Mouse (Mus musculus): ENCODE measurements around the gene Lama5. TPM values are rescaled to one million over a fixed set of nuclear protein-coding genes. Genes with fewer than 3 reads are reported as not detected.
"Not testable (repeated sequence)": the region's sequence is repeated elsewhere in the genome, so short reads cannot be mapped to it uniquely, and the experiment has no call there.

Lama5 gene
- polyA plus RNA-seq, 1 experiment from 2014 or later, result 2.0 TPM

- ATAC-seq (ENCODE audit: low read depth), result no peak
Measured at GRCm38 (mm10) chr2:180262891-180263290, 37.2 kb upstream of the Lama5 start.

GRCm38 (mm10) chr2:180262441-180262840 lies 36.8 kb upstream of the Lama5 start:
- Histone ChIP-seq H3K36me3 (ENCODE audit: control insufficient read depth, insufficient read depth) (peaks cover 9% of the 10 kb centered on the region), H3K4me3 (ENCODE audit: low read depth, low read length) (no peak overlapping the region), H3K9me3 (replicated peaks; ENCODE audit: control insufficient read depth, low read length) (no peaks in the 10 kb centered on the region), H3K27me3 (ENCODE audit: control insufficient read depth, insufficient read depth, low read depth, low read length) (no peaks in the 10 kb centered on the region), H3K9ac (ENCODE audit: low read depth, low read length) (no peak overlapping the region), H3K27ac (ENCODE audit: low read length) (no peak overlapping the region), H3K4me1 (ENCODE audit: control insufficient read depth, low read depth, low read length) (peaks cover 8% of the 10 kb centered on the region), H3K4me2 (ENCODE audit: low read depth, low read length) (no peak overlapping the region)
- 55% methylated on average over 3 of the region's 3 CpGs for WGBS (ENCODE audit: insufficient replicate concordance)
- no peak for ATAC-seq (ENCODE audit: low read depth)

More at GRCm38 (mm10) chr2:180262891-180263290, 37.2 kb upstream of the Lama5 start:
- Histone ChIP-seq H3K36me3 (ENCODE audit: control insufficient read depth, insufficient read depth) (peaks cover 9% of the 10 kb centered on the region), H3K4me2 (ENCODE audit: low read depth, low read length) (no peak overlapping the region), H3K9me3 (replicated peaks; ENCODE audit: control insufficient read depth, low read length) (no peaks in the 10 kb centered on the region), H3K27me3 (ENCODE audit: control insufficient read depth, insufficient read depth, low read depth, low read length) (no peaks in the 10 kb centered on the region), H3K4me1 (ENCODE audit: control insufficient read depth, low read depth, low read length) (peaks cover 6% of the 10 kb centered on the region), H3K27ac (ENCODE audit: low read length) (no peak overlapping the region), H3K4me3 (ENCODE audit: low read depth, low read length) (no peak overlapping the region), H3K9ac (ENCODE audit: low read depth, low read length) (no peak overlapping the region)
- WGBS (ENCODE audit: insufficient replicate concordance), result 73% methylated on average over 10 of the region's 10 CpGs

- Histone ChIP-seq H3K4me2 (ENCODE audit: low read depth, low read length) (no peak overlapping the region), H3K36me3 (ENCODE audit: control insufficient read depth, insufficient read depth) (peaks cover 9% of the 10 kb centered on the region), H3K9me3 (replicated peaks; ENCODE audit: control insufficient read depth, low read length) (no peaks in the 10 kb centered on the region), H3K27ac (ENCODE audit: low read length) (no peak overlapping the region), H3K4me1 (ENCODE audit: control insufficient read depth, low read depth, low read length) (peaks cover 8% of the 10 kb centered on the region), H3K9ac (ENCODE audit: low read depth, low read length) (no peak overlapping the region), H3K4me3 (ENCODE audit: low read depth, low read length) (no peak overlapping the region), H3K27me3 (ENCODE audit: control insufficient read depth, insufficient read depth, low read depth, low read length) (no peaks in the 10 kb centered on the region)
- 76% methylated on average over 7 of the region's 7 CpGs for WGBS (ENCODE audit: insufficient replicate concordance)
- ATAC-seq (ENCODE audit: low read depth), result no peak
Measured at GRCm38 (mm10) chr2:180261901-180262300, 36.2 kb upstream of the Lama5 start.

GRCm38 (mm10) chr2:180260610-180261480 lies 35.2 kb upstream of the Lama5 start:
- no peak for ATAC-seq (ENCODE audit: low read depth)
- H3K27me3 ChIP-seq (ENCODE audit: control insufficient read depth, insufficient read depth, low read depth, low read length), result no peaks in the 10 kb centered on the region
- no peak overlapping the region for H3K4me3 ChIP-seq (ENCODE audit: low read depth, low read length)
- H3K9me3 ChIP-seq (replicated peaks; ENCODE audit: control insufficient read depth, low read length), result no peaks in the 10 kb centered on the region
- no peak overlapping the region for H3K27ac ChIP-seq (ENCODE audit: low read length)
- H3K4me1 ChIP-seq (ENCODE audit: control insufficient read depth, low read depth, low read length), result peaks cover 16% of the 10 kb centered on the region
- no peak overlapping the region for H3K9ac ChIP-seq (ENCODE audit: low read depth, low read length)
- 53% methylated on average over 8 of the region's 8 CpGs for WGBS (ENCODE audit: insufficient replicate concordance)
- no peak overlapping the region for H3K4me2 ChIP-seq (ENCODE audit: low read depth, low read length)
- peaks cover 9% of the 10 kb centered on the region for H3K36me3 ChIP-seq (ENCODE audit: control insufficient read depth, insufficient read depth)

- not testable (repeated sequence) for H3K27me3 ChIP-seq (ENCODE audit: control insufficient read depth, insufficient read depth, low read depth, low read length); H3K9ac ChIP-seq (ENCODE audit: low read depth, low read length); ATAC-seq (ENCODE audit: low read depth); H3K4me2 ChIP-seq (ENCODE audit: low read depth, low read length); H3K27ac ChIP-seq (ENCODE audit: low read length); H3K4me3 ChIP-seq (ENCODE audit: low read depth, low read length); H3K9me3 ChIP-seq (replicated peaks; ENCODE audit: control insufficient read depth, low read length); H3K36me3 ChIP-seq (ENCODE audit: control insufficient read depth, insufficient read depth)
- peaks cover 18% of the 10 kb centered on the region for H3K4me1 ChIP-seq (ENCODE audit: control insufficient read depth, low read depth, low read length)
- 61% methylated on average over 17 of the region's 17 CpGs for WGBS (ENCODE audit: insufficient replicate concordance)
Measured at GRCm38 (mm10) chr2:180259826-180260609, 34.4 kb upstream of the Lama5 start.

- not testable (repeated sequence) for H3K4me3 ChIP-seq (ENCODE audit: low read depth, low read length); H3K9ac ChIP-seq (ENCODE audit: low read depth, low read length); H3K27ac ChIP-seq (ENCODE audit: low read length); ATAC-seq (ENCODE audit: low read depth); H3K27me3 ChIP-seq (ENCODE audit: control insufficient read depth, insufficient read depth, low read depth, low read length); H3K4me2 ChIP-seq (ENCODE audit: low read depth, low read length); H3K36me3 ChIP-seq (ENCODE audit: control insufficient read depth, insufficient read depth); H3K9me3 ChIP-seq (replicated peaks; ENCODE audit: control insufficient read depth, low read length)
- 68% methylated on average over 10 of the region's 10 CpGs for WGBS (ENCODE audit: insufficient replicate concordance)
- peaks cover 18% of the 10 kb centered on the region for H3K4me1 ChIP-seq (ENCODE audit: control insufficient read depth, low read depth, low read length)
Measured at GRCm38 (mm10) chr2:180258951-180259484, 33.4 kb upstream of the Lama5 start.

- Histone ChIP-seq H3K9ac (ENCODE audit: low read depth, low read length) (peak overlapping the region; percentile 75), H3K4me3 (ENCODE audit: low read depth, low read length) (peak overlapping the region; percentile 77), H3K36me3 (ENCODE audit: control insufficient read depth, insufficient read depth) (peaks cover 6% of the 10 kb centered on the region; the same call in 1 of the 2 replicates), H3K9me3 (replicated peaks; ENCODE audit: control insufficient read depth, low read length) (no peaks in the 10 kb centered on the region), H3K4me2 (ENCODE audit: low read depth, low read length) (peak overlapping the region; percentile 97), H3K4me1 (ENCODE audit: control insufficient read depth, low read depth, low read length) (peaks cover 18% of the 10 kb centered on the region), H3K27ac (ENCODE audit: low read length) (no peak overlapping the region), H3K27me3 (ENCODE audit: control insufficient read depth, insufficient read depth, low read depth, low read length) (no peaks in the 10 kb centered on the region)
- WGBS (ENCODE audit: insufficient replicate concordance), result 39% methylated on average over 11 of the region's 11 CpGs
- ATAC-seq (ENCODE audit: low read depth), result no peak
Measured at GRCm38 (mm10) chr2:180257963-180258865, 32.6 kb upstream of the Lama5 start.

GRCm38 (mm10) chr2:180257001-180257521 lies 31.4 kb upstream of the Lama5 start, which contains the start of gene Rps21:
Gene Rps21 (plus strand): TSS chr2:180257377.
- peak within 1 kb of the TSS; percentile 75 for H3K9ac ChIP-seq (ENCODE audit: low read depth, low read length)
- H3K9me3 ChIP-seq (replicated peaks; ENCODE audit: control insufficient read depth, low read length), result no peaks in the 10 kb centered on the region

More at GRCm38 (mm10) chr2:180257001-180257521, 31.4 kb upstream of the Lama5 start, which contains the start of gene Rps21:
- Histone ChIP-seq H3K4me3 (ENCODE audit: low read depth, low read length) (peak within 1 kb of the TSS; percentile 77), H3K27me3 (ENCODE audit: control insufficient read depth, insufficient read depth, low read depth, low read length) (no peaks in the 10 kb centered on the region), H3K36me3 (ENCODE audit: control insufficient read depth, insufficient read depth) (peaks cover 6% of the 10 kb centered on the region; the same call in 1 of the 2 replicates), H3K27ac (ENCODE audit: low read length) (peak within 1 kb of the TSS; percentile 57), H3K4me2 (ENCODE audit: low read depth, low read length) (peak within 1 kb of the TSS; percentile 97), H3K4me1 (ENCODE audit: control insufficient read depth, low read depth, low read length) (peaks cover 18% of the 10 kb centered on the region)
- peak; percentile 96 for ATAC-seq (ENCODE audit: low read depth)
- 0% methylated on average over 38 of the region's 38 CpGs for WGBS (ENCODE audit: insufficient replicate concordance)
